Mouse (Mus musculus) ES-E14 (cell line): ENCODE measurements around the gene Pus3. TPM values are rescaled to one million over a fixed set of nuclear protein-coding genes. Genes with fewer than 3 reads are reported as not detected.

ENCODE experiments used
- DNase-seq: peaks from one replicate; pipeline ENCODE4 v3.0.0-alpha.2; 2013; ENCODE audit warnings: low read depth, low spot score
- H3K27ac ChIP-seq: 2 replicates; pipeline ENCODE4 v1.5.1; 2012; ENCODE audit warnings: low read depth, mild to moderate bottlenecking, low read length, moderate library complexity, mixed read lengths; ENCODE audit not compliant: poor library complexity, insufficient read depth, severe bottlenecking
- H3K36me3 ChIP-seq: 2 replicates; pipeline ENCODE4 v1.6.1; 2012; ENCODE audit warnings: mild to moderate bottlenecking, low read length, moderate library complexity, mixed read lengths; ENCODE audit not compliant: control insufficient read depth, poor library complexity, insufficient read depth, severe bottlenecking
- H3K4me1 ChIP-seq, 2 experiments: fragments of 150-350 bp in 1 of 2; sonication (generic) in 1 of 2; 2 replicates each; pipeline ENCODE4 v1.6.1; 2012; ENCODE audit warnings: low read length in 2 of 2, mild to moderate bottlenecking in 1 of 2, mixed read lengths in 1 of 2; ENCODE audit not compliant: control insufficient read depth in 2 of 2, insufficient read depth in 2 of 2, poor library complexity in 1 of 2
- H3K4me3 ChIP-seq, 2 experiments: fragments of 150-350 bp in 1 of 2; sonication (generic) in 1 of 2; 2 replicates each; pipeline ENCODE4 v1.5.1; 2012; ENCODE audit warnings: low read length in 2 of 2, low read depth in 1 of 2, mild to moderate bottlenecking in 1 of 2, mixed read lengths in 1 of 2; ENCODE audit not compliant: insufficient read depth in 1 of 2, poor library complexity in 1 of 2, severe bottlenecking in 1 of 2
- H3K9ac ChIP-seq: 2 replicates; pipeline ENCODE4 v1.6.1; 2012; ENCODE audit warnings: low read depth, mild to moderate bottlenecking, low read length, mixed read lengths; ENCODE audit not compliant: poor library complexity, insufficient read depth, severe bottlenecking
- H3K9me3 ChIP-seq: fragments of 150-350 bp; sonication (generic); 2 replicates; pipeline ENCODE4 v1.6.1; 2012; ENCODE audit warnings: low read depth, mild to moderate bottlenecking, low read length; ENCODE audit not compliant: control insufficient read depth, insufficient read depth
- CHD2 ChIP-seq: IDR thresholded peaks from 2 replicates; pipeline ENCODE4 v1.6.1; 2014; ENCODE audit warnings: mild to moderate bottlenecking, low read depth, low read length, inconsistent platforms
- HCFC1 ChIP-seq: IDR thresholded peaks from 2 replicates; pipeline ENCODE4 v1.6.1; 2012; ENCODE audit warnings: low read length, inconsistent platforms, borderline replicate concordance; ENCODE audit not compliant: insufficient read depth
- MAFK ChIP-seq: IDR thresholded peaks from 2 replicates; pipeline ENCODE4 v1.6.1; 2014; ENCODE audit warnings: mild to moderate bottlenecking, low read depth, low read length, inconsistent platforms; ENCODE audit not compliant: insufficient read depth
- ZC3H11A ChIP-seq: IDR thresholded peaks from 2 replicates; pipeline ENCODE4 v1.6.1; 2012; ENCODE audit warnings: low read depth, mild to moderate bottlenecking, inconsistent platforms, low read length, borderline replicate concordance
- ZNF384 ChIP-seq: IDR thresholded peaks from 2 replicates; pipeline ENCODE4 v1.6.1; 2012; ENCODE audit warnings: low read depth, low read length, inconsistent platforms
- in situ Hi-C, 2 experiments: fragments of 600-800 bp; cut with MboI; formaldehyde crosslinking; loops; one replicate each; pipeline ENCODE4 v1.15.1; 2025; ENCODE audit warnings: low sequenced_read_pairs in 2 of 2, inconsistent platforms in 1 of 2; ENCODE audit not compliant: unreplicated experiment in 2 of 2
- total RNA-seq: library from RNA; depleted of rRNA; stranded (reverse); fragments of 300-350 nt; gene quantifications from 2 replicates; pipeline ENCODE4 v1.2.3, GENCODE M21; 2012

Pus3 gene
- total RNA-seq, 1 experiment, result 25.6 TPM

DNA sequence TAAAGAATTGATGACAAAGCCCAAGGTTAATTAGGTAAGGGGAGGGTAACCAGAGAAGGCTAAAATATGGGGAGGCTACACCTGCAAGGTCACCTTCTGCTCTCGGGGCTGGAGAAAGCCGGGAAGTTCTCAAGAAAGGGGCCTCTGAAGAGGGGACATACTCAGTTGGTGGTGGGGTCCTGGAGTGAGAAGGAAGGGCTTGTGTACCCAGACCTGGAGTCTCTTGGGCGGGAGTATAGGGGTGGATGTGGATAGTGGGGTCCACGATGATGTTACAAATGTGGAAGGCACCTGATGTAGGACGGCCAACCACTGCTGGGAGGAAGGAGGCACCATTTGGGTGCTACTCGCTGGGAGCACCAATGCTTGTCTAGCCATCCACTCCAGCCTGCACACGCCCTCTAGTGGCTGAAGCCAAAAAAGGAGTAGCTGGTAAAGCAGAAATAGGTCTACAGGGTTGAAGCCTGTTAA lies 34.4 kb upstream of the Pus3 start:
- TF ChIP-seq CHD2, result no peak
- TF ChIP-seq ZC3H11A, result peak; percentile 51; the same call in 1 of the 2 replicates
- no peak overlapping the region for H3K4me3 ChIP-seq
- H3K9ac ChIP-seq, result no peak overlapping the region
- in situ Hi-C loops, result no loop called here
- peak; percentile 37 for DNase-seq
- no peaks in the 10 kb centered on the region for H3K9me3 ChIP-seq
- H3K4me1 ChIP-seq, result no peaks in the 10 kb centered on the region
- H3K36me3 ChIP-seq, result no peaks in the 10 kb centered on the region
- H3K27ac ChIP-seq, result no peak overlapping the region

DNA sequence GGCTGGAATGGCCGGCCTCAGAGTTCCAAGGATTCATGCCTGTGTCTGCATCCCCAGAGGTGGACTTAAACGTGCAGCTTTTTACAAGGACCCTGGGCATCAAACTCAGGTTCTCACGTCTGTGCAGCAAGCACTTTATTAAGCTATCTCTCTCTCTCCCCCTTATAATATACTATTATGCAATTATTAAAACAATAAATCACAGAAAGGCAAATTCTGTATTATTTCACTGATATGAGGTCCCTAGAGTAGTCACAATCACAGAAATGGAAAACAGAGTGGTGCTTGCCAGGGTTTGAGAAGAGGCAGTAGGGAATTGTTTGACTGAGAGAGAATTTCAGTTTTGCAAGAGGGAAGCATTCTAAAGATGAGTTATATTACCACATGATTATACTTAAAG lies 29.3 kb upstream of the Pus3 start:
- no peak for DNase-seq
- no peak overlapping the region for H3K27ac ChIP-seq
- in situ Hi-C loops, result no loop called here

DNA sequence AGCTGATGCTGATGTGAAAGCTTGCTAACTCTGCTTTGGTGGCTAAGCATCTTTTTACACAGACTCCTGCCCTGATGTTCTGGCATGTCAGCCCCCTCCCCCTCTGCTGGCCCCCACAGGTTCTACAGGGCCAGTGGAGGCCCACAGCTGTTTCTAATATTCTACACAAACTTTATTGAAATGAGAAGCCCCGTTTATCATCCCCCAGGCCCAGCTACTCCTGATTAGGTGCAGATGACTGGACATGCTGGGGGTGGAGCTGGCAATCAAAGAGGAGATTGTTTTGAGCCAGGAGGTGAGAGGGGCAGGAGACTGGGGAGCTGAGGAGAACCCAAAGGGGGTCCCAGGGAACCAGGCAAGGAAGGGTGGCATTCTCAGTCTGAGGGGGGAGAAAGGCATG lies 28.6 kb upstream of the Pus3 start:
- Histone ChIP-seq H3K9me3 (no peaks in the 10 kb centered on the region), H3K27ac (no peak overlapping the region), H3K36me3 (no peaks in the 10 kb centered on the region), H3K4me1 (no peaks in the 10 kb centered on the region), H3K9ac (no peak overlapping the region), H3K4me3 (no peak overlapping the region)
- DNase-seq, result no peak
- in situ Hi-C loops, result loop anchor here in 1 of 2 experiments (10.0 kb wide), 1 partner anchor 245 kb away; no protein-coding TSS in a partner anchor
- no peak for TF ChIP-seq ZNF384
- no peak for TF ChIP-seq MAFK
- no peak for TF ChIP-seq CHD2
- TF ChIP-seq HCFC1, result no peak
- no peak for TF ChIP-seq ZC3H11A

More for the DNA sequence above, 29.3 kb upstream of the Pus3 start:
- no peaks in the 10 kb centered on the region for H3K36me3 ChIP-seq
- no peak overlapping the region for H3K4me3 ChIP-seq
- H3K9ac ChIP-seq, result no peak overlapping the region
- no peak for TF ChIP-seq CHD2
- no peak for TF ChIP-seq ZC3H11A
- no peak for TF ChIP-seq ZNF384
- no peak for TF ChIP-seq MAFK
- TF ChIP-seq HCFC1, result no peak
- H3K4me1 ChIP-seq, result no peaks in the 10 kb centered on the region
- H3K9me3 ChIP-seq, result no peaks in the 10 kb centered on the region

DNA sequence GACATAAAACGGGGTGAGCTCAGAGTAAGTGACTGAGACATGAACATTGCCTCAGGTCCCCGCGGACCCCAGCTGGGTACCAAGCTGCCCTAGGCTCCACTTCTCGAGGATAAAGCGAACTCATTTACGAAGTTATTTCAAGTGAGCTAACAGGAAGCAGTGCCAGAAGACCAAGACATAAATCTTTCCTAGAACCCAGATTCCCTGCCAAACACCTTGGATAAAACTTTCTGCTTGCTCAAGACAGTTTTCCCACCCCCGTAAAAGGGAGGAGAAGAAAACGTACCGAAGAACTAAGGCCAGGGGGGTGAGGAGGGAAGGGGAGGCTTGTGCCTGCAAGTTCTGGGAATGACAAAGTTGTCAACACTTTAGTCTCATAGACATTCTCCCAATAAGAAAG lies 25.1 kb upstream of the Pus3 start:
- in situ Hi-C loops, result loop anchor here in 1 of 2 experiments (10.0 kb wide), 1 partner anchor 248 kb away; no protein-coding TSS in a partner anchor
- Histone ChIP-seq H3K4me3 (no peak overlapping the region), H3K4me1 (no peaks in the 10 kb centered on the region), H3K9ac (no peak overlapping the region), H3K27ac (no peak overlapping the region), H3K36me3 (no peaks in the 10 kb centered on the region), H3K9me3 (no peaks in the 10 kb centered on the region)
- TF ChIP-seq ZC3H11A (no peak), HCFC1 (no peak), CHD2 (no peak)
- DNase-seq, result no peak

DNA sequence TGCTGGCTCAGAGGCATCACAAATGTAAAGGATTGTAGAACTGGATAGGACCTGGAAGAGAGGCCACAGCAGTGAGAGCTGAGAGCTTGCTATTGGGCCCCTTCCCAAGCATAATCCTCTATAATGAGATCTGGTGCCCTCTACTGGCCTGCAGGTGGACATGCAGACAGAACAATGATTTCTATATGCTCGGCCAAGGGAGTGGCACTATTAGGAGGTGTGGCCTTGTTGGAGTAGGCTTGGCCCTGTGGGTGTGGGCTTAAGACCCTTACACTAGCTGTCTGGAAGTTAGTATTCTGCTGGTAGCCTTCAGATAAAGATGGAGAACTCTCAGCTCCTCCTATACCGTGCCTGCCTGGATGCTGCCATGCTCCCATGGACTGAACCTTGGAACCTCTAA lies 23.3 kb upstream of the Pus3 start:
- Histone ChIP-seq H3K9me3 (no peaks in the 10 kb centered on the region), H3K36me3 (no peaks in the 10 kb centered on the region), H3K4me1 (no peaks in the 10 kb centered on the region), H3K27ac (no peak overlapping the region), H3K9ac (no peak overlapping the region), H3K4me3 (no peak overlapping the region)
- TF ChIP-seq ZC3H11A (peak; percentile 75; the same call in 1 of the 2 replicates), CHD2 (no peak), HCFC1 (no peak), MAFK (no peak), ZNF384 (no peak)
- in situ Hi-C loops, result loop anchor here (5.0 to 10.0 kb wide), 2 partner anchors 250 to 253 kb away; no protein-coding TSS in a partner anchor
- peak; percentile 60 for DNase-seq
